Comparison of ENCODE assay signal across 8 mouse cellular contexts in genomic region chr7:29982931-29983330, GRCm38 (mm10). TPM values are rescaled to one million over a fixed set of nuclear protein-coding genes. Genes with fewer than 3 reads are reported as not detected.
DNase-seq lines count a peak whose midpoint lies in the region; ATAC-seq and TF ChIP-seq lines count a peak whose summit lies in the region.

No protein-coding gene starts in this region.

- peaks cover 14% of the 10 kb centered on the region for H3K36me3 ChIP-seq in heart, embryonic 16.5 days (ENCODE audit: control insufficient read depth, insufficient read depth)
- peaks cover 20% of the 10 kb centered on the region for H3K36me3 ChIP-seq in limb, embryonic 14.5 days (ENCODE audit: control insufficient read depth, insufficient read depth, low read length)
- H3K36me3 ChIP-seq in midbrain, postnatal 0 days (ENCODE audit: insufficient read depth, low read length), result no peaks in the 10 kb centered on the region

- ATAC-seq in heart, embryonic 16.5 days (replicated peaks; ENCODE audit: extremely low read depth, insufficient read depth, low FRiP score), result no peak
- no peak for ATAC-seq in limb, embryonic 14.5 days (ENCODE audit: low FRiP score, low read depth)
- ATAC-seq in midbrain, postnatal 0 days (ENCODE audit: low FRiP score), result no peak

- DNase-seq in cerebellum, adult 11-12 months, result peak; percentile 25
- DNase-seq in cerebellum, adult 9-10 months, result no peak
- DNase-seq in urinary bladder, adult 2 months (ENCODE audit: low spot score), result peak; percentile 22
- no peak for DNase-seq in urinary bladder, postnatal 4 days (ENCODE audit: low spot score in 2 of 2)
- DNase-seq in limb, embryonic 14.5 days (ENCODE audit: low spot score), result no peak
- DNase-seq in midbrain, postnatal 0 days (ENCODE audit: low spot score), result no peak
- DNase-seq in retina, postnatal 1 day, result no peak

- peaks cover 3% of the 10 kb centered on the region for H3K9me3 ChIP-seq in heart, embryonic 16.5 days (replicated peaks; ENCODE audit: control insufficient read depth, low read length)
- no peaks in the 10 kb centered on the region for H3K9me3 ChIP-seq in limb, embryonic 14.5 days (ENCODE audit: control insufficient read depth, low read length)
- H3K9me3 ChIP-seq in midbrain, postnatal 0 days (ENCODE audit: low read length), result no peaks in the 10 kb centered on the region

- peak overlapping the region; percentile 98 for H3K9ac ChIP-seq in heart, embryonic 16.5 days (ENCODE audit: low read length)
- H3K9ac ChIP-seq in limb, embryonic 14.5 days (ENCODE audit: low read depth, low read length, severe bottlenecking), result peak overlapping the region; percentile 82
- H3K9ac ChIP-seq in midbrain, postnatal 0 days (replicated peaks; ENCODE audit: low read length, poor library complexity, severe bottlenecking), result peak overlapping the region; percentile 83

- 29% methylated on average over 6 of the region's 6 CpGs for WGBS in heart, embryonic 16.5 days
- 17% methylated on average over 6 of the region's 6 CpGs for WGBS in limb, embryonic 14.5 days
- WGBS in midbrain, postnatal 0 days, result 20% methylated on average over 6 of the region's 6 CpGs

- H3K27me3 ChIP-seq in heart, embryonic 16.5 days (ENCODE audit: control insufficient read depth, insufficient read depth, low read length), result no peaks in the 10 kb centered on the region
- H3K27me3 ChIP-seq in limb, embryonic 14.5 days (ENCODE audit: control insufficient read depth, insufficient read depth, low read length), result no peaks in the 10 kb centered on the region
- no peaks in the 10 kb centered on the region for H3K27me3 ChIP-seq in midbrain, postnatal 0 days (ENCODE audit: insufficient read depth, low read length)

- peaks cover 43% of the 10 kb centered on the region for H3K4me1 ChIP-seq in heart, embryonic 16.5 days (ENCODE audit: control insufficient read depth, insufficient read depth, low read length)
- peaks cover 4% of the 10 kb centered on the region; the same call in 1 of the 2 replicates for H3K4me1 ChIP-seq in limb, embryonic 14.5 days (ENCODE audit: control insufficient read depth, insufficient read depth, low read length)
- peaks cover 12% of the 10 kb centered on the region; the same call in 1 of the 2 replicates for H3K4me1 ChIP-seq in midbrain, postnatal 0 days (ENCODE audit: insufficient read depth, low read length)

- TF ChIP-seq CTCF in midbrain, postnatal 0 days (IDR thresholded peaks at IDR 0.05), result no peak

- peak overlapping the region; percentile 97 for H3K4me3 ChIP-seq in heart, embryonic 16.5 days (ENCODE audit: low read length)
- H3K4me3 ChIP-seq in limb, embryonic 14.5 days (replicated peaks; ENCODE audit: low read length), result peak overlapping the region; percentile 80
- peak overlapping the region; percentile 94 for H3K4me3 ChIP-seq in midbrain, postnatal 0 days (ENCODE audit: low read depth, low read length)

- TF ChIP-seq POLR2A in limb, embryonic 14.5 days (IDR thresholded peaks at IDR 0.05; ENCODE audit: borderline replicate concordance, extremely low read depth, insufficient read depth, insufficient read length), result no peak

- peak overlapping the region; percentile 100 for H3K27ac ChIP-seq in heart, embryonic 16.5 days (ENCODE audit: low read length)
- peak overlapping the region; percentile 93 for H3K27ac ChIP-seq in limb, embryonic 14.5 days (replicated peaks; ENCODE audit: low read depth, low read length)
- H3K27ac ChIP-seq in midbrain, postnatal 0 days (ENCODE audit: low read depth, low read length), result peak overlapping the region; percentile 82

- peak overlapping the region; percentile 86 for H3K4me2 ChIP-seq in heart, embryonic 16.5 days (ENCODE audit: low read depth, low read length)
- H3K4me2 ChIP-seq in limb, embryonic 14.5 days (replicated peaks; ENCODE audit: low read depth, low read length, severe bottlenecking), result peak overlapping the region; percentile 77
- peak overlapping the region; percentile 70 for H3K4me2 ChIP-seq in midbrain, postnatal 0 days (ENCODE audit: low read depth, low read length, poor library complexity, severe bottlenecking)

RNA-seq across cellular contexts. Expression of gene Zfp568, which starts 0.8 kb away (rescaled TPM):
- polyA plus RNA-seq in urinary bladder, adult 2 months (2012; rRNA removed), result 8.7 and 9.0 TPM in 2 replicates
- polyA plus RNA-seq in heart, embryonic 16.5 days (2015; fragmentation: Nextera tagmentation; extraction: Ambion mirVana), result 16.0 and 18.4 TPM in 2 replicates
- polyA plus RNA-seq in limb, embryonic 14.5 days (2012; rRNA removed), result 23.8 and 25.4 TPM in 2 replicates
- polyA plus RNA-seq in limb, embryonic 14.5 days (2014; fragmentation: Nextera tagmentation; extraction: Ambion mirVana), result 26.2 and 26.8 TPM in 2 replicates
- total RNA-seq in midbrain, postnatal 0 days (2014; rRNA removed), result 8.2 and 12.6 TPM in 2 replicates
- polyA plus RNA-seq in midbrain, postnatal 0 days (2015; fragmentation: Nextera tagmentation; extraction: Ambion mirVana), result 2.0 and 2.5 TPM in 2 replicates

RNA-seq across cellular contexts. Expression of gene Zfp74, which starts 29.0 kb away (rescaled TPM):
- 7.7 TPM in 2 replicates for polyA plus RNA-seq in urinary bladder, adult 2 months (2012; rRNA removed)
- 8.2 and 8.3 TPM in 2 replicates for polyA plus RNA-seq in heart, embryonic 16.5 days (2015; fragmentation: Nextera tagmentation; extraction: Ambion mirVana)
- polyA plus RNA-seq in limb, embryonic 14.5 days (2012; rRNA removed), result 8.1 and 11.0 TPM in 2 replicates
- polyA plus RNA-seq in limb, embryonic 14.5 days (2014; fragmentation: Nextera tagmentation; extraction: Ambion mirVana), result 10.5 and 13.7 TPM in 2 replicates
- 12.8 and 13.3 TPM in 2 replicates for total RNA-seq in midbrain, postnatal 0 days (2014; rRNA removed)
- polyA plus RNA-seq in midbrain, postnatal 0 days (2015; fragmentation: Nextera tagmentation; extraction: Ambion mirVana), result 15.9 and 17.1 TPM in 2 replicates

Comparison
In these comparisons a context has a peak if more than half of its experiments do, and no peak if none do; other contexts are left out.
1. DNase-seq: peak in cerebellum, adult 11-12 months (single experiment) and urinary bladder, adult 2 months (single experiment); none in cerebellum, adult 9-10 months (single experiment), urinary bladder, postnatal 4 days (0 of 2), limb, embryonic 14.5 days (single experiment), midbrain, postnatal 0 days (single experiment) and retina, postnatal 1 day (single experiment).
2. Peak in every context shown above with its lines, with median percentiles within 50 percentile points of each other: H3K27ac ChIP-seq, H3K4me2 ChIP-seq, H3K4me3 ChIP-seq and H3K9ac ChIP-seq.